Mouse (Mus musculus) embryonic facial prominence, embryonic 14.5 days (tissue): ENCODE measurements around the gene Nipa1. TPM values are rescaled to one million over a fixed set of nuclear protein-coding genes. Genes with fewer than 3 reads are reported as not detected.

Source experiments
- ATAC-seq: fragments of 200-750 bp; cut with Nextera tagmentation; 2 replicates; pipeline ENCODE4 v1.8.0; 2017; ENCODE audit warnings: low read depth, moderate number of reproducible peaks, moderate TSS enrichment
- DNase-seq: peaks from one replicate; pipeline ENCODE4 v3.0.0-alpha.2; 2015; ENCODE audit warnings: low spot score
- H3K27ac ChIP-seq: fragments of 300-500 bp; sonication (generic); replicated peaks from 2 replicates; pipeline ENCODE4 v1.5.1; 2014; ENCODE audit warnings: low read depth, mild to moderate bottlenecking, low read length, moderate library complexity
- H3K27me3 ChIP-seq: fragments of 300-500 bp; sonication (generic); replicated peaks from 2 replicates; pipeline ENCODE4 v1.6.1; 2014; ENCODE audit warnings: low read length; ENCODE audit not compliant: control insufficient read depth, insufficient read depth
- H3K36me3 ChIP-seq: fragments of 300-500 bp; sonication (generic); 2 replicates; pipeline ENCODE4 v1.6.1; 2014; ENCODE audit warnings: low read length, mixed read lengths; ENCODE audit not compliant: control insufficient read depth, insufficient read depth
- H3K4me1 ChIP-seq: fragments of 300-500 bp; sonication (generic); 2 replicates; pipeline ENCODE4 v1.6.1; 2014; ENCODE audit warnings: antibody characterized with exemption, low read length; ENCODE audit not compliant: control insufficient read depth, insufficient read depth
- H3K4me2 ChIP-seq: fragments of 300-500 bp; sonication (generic); 2 replicates; pipeline ENCODE4 v1.6.1; 2014; ENCODE audit warnings: low read depth, mild to moderate bottlenecking, low read length, moderate library complexity, mixed read lengths
- H3K4me3 ChIP-seq: fragments of 300-500 bp; sonication (generic); 2 replicates; pipeline ENCODE4 v1.5.1; 2014; ENCODE audit warnings: low read depth, mild to moderate bottlenecking, low read length
- H3K9ac ChIP-seq: fragments of 300-500 bp; sonication (generic); 2 replicates; pipeline ENCODE4 v1.6.1; 2014; ENCODE audit warnings: low read depth, mild to moderate bottlenecking, low read length, moderate library complexity, mixed read lengths
- H3K9me3 ChIP-seq: fragments of 300-500 bp; sonication (generic); 2 replicates; pipeline ENCODE4 v1.6.1; 2016; ENCODE audit warnings: low read length; ENCODE audit not compliant: control insufficient read depth
- WGBS: fragments of 180-500 bp; shearing (Covaris S2); extraction: QIAGEN DNeasy Blood & Tissue Kit; methylation state at CpG from one replicate; pipeline ENCODE4 v1.1.7; 2014; 5-methylcytosine and 5-hydroxymethylcytosine counted together
- polyA plus RNA-seq: library from polyadenylated mRNA; unstranded; fragments of >200 nt; fragmentation: Nextera tagmentation; extraction: Ambion mirVana; gene quantifications from 2 replicates; pipeline ENCODE4 v1.2.1, GENCODE M21; 2014

The Nipa1 gene
- polyA plus RNA-seq, 1 experiment from 2014 or later: 7.9 TPM

- no peak for DNase-seq
- H3K9me3 ChIP-seq: no peaks in the 10 kb centered on the region
- H3K36me3 ChIP-seq: peaks cover 19% of the 10 kb centered on the region; the same call in 1 of the 2 replicates
- H3K27me3 ChIP-seq: no peaks in the 10 kb centered on the region
- no peak overlapping the region for H3K4me2 ChIP-seq
- no peak for ATAC-seq
- H3K4me1 ChIP-seq: no peaks in the 10 kb centered on the region
- 74% methylated on average over 4 of the region's 4 CpGs for WGBS
- H3K9ac ChIP-seq: no peak overlapping the region
- H3K4me3 ChIP-seq: no peak overlapping the region
- no peak overlapping the region for H3K27ac ChIP-seq
Measured at GRCm38 (mm10) chr7:55938341-55938740, 81.4 kb downstream of the Nipa1 start.

- H3K9me3 ChIP-seq: no peaks in the 10 kb centered on the region
- H3K4me2 ChIP-seq: no peak overlapping the region
- WGBS: 92% methylated on average over 2 of the region's 2 CpGs
- no peak overlapping the region for H3K4me3 ChIP-seq
- H3K27ac ChIP-seq: no peak overlapping the region
- H3K36me3 ChIP-seq: peaks cover 23% of the 10 kb centered on the region
- no peaks in the 10 kb centered on the region for H3K27me3 ChIP-seq
- ATAC-seq (no peak), DNase-seq (no peak)
- H3K4me1 ChIP-seq: no peaks in the 10 kb centered on the region
- no peak overlapping the region for H3K9ac ChIP-seq
Measured at GRCm38 (mm10) chr7:55935025-55935424, 84.7 kb downstream of the Nipa1 start.

- Histone ChIP-seq H3K4me2 (no peak overlapping the region), H3K27ac (no peak overlapping the region), H3K4me1 (no peaks in the 10 kb centered on the region), H3K27me3 (no peaks in the 10 kb centered on the region), H3K36me3 (peaks cover 74% of the 10 kb centered on the region), H3K9ac (no peak overlapping the region), H3K9me3 (no peaks in the 10 kb centered on the region), H3K4me3 (no peak overlapping the region)
- no peak for ATAC-seq
- 80% methylated on average over 2 of the region's 2 CpGs for WGBS
- DNase-seq: no peak
Measured at GRCm38 (mm10) chr7:55928649-55929048, 91.1 kb downstream of the Nipa1 start.

Other genes with a start within 250 kb of the Nipa1 start
- 25.7 and 25.8 TPM in 2 replicates for gene Tubgcp5, start 225.8 kb downstream of the Nipa1 start, polyA plus RNA-seq
- gene Cyfip1, start 178.2 kb downstream of the Nipa1 start, polyA plus RNA-seq: 103 and 118 TPM in 2 replicates
- 50.9 and 52.9 TPM in 2 replicates for gene Nipa2, start 57.5 kb downstream of the Nipa1 start, polyA plus RNA-seq
- gene Herc2, start 30.2 kb upstream of the Nipa1 start, polyA plus RNA-seq: 26.0 and 28.0 TPM in 2 replicates
- gene Oca2, start 219.8 kb upstream of the Nipa1 start, polyA plus RNA-seq: 0.21 and 0.33 TPM in 2 replicates